Mouse (Mus musculus) CH12.LX (cell line): ENCODE results near the gene Ttn.

Experiments
- JUN ChIP-seq: IDR thresholded peaks from 2 replicates; pipeline ENCODE4 v1.6.1; 2011; ENCODE audit warnings: low read depth, mild to moderate bottlenecking, low read length, improper control_type of control experiment, moderate library complexity; ENCODE audit not compliant: insufficient read depth
- POLR2A ChIP-seq: IDR thresholded peaks from 2 replicates; pipeline ENCODE4 v1.6.1; 2011; ENCODE audit warnings: low read depth, mild to moderate bottlenecking, improper control_type of control experiment, low read length

DNA sequence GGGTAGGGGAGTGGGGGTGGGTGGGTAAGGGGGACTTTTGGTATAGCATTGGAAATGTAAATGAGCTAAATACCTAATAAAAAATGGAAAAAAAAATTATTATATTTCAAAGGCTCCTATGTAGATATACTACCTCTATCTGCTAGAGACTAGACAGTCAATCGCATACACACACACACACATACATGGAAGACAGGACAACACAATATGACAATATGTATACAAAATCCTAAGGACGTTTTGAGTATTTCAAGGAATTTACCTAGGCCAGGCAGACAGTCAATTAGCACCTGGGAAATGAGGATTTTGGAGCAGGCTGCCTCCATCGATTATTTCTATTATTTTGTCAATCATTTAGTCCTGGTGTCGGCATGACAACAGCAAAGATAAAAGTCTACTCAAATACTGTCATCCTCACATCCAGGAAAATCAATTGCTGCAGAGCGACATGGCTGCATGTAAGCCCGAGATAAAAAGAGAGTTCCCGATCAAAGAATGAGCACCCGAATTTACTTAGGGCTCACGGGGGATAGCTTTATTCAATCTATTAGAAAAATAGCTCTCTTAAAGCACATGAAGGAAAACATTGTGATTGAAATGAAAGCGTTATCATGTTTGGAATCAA is 20.8 kb downstream of the Ttn start:
- TF ChIP-seq JUN (no peak), POLR2A (no peak)
